Mouse (Mus musculus) MEL (cell line): ENCODE measurements around the gene Mns1.

Experiments
- CTCF ChIP-seq, 3 experiments: IDR thresholded peaks in 2 of 3; conservative IDR thresholded peaks in 1 of 3; 2 replicates each; pipeline ENCODE4 v1.5.1; 2011 to 2012; ENCODE audit warnings: low read length in 3 of 3, low read depth in 2 of 3, mild to moderate bottlenecking in 2 of 3, improper control_type of control experiment in 1 of 3, inconsistent platforms in 1 of 3, mixed read lengths in 1 of 3, moderate library complexity in 1 of 3; ENCODE audit not compliant: control insufficient read depth in 1 of 3, insufficient read depth in 1 of 3, poor library complexity in 1 of 3, severe bottlenecking in 1 of 3
- E2F4 ChIP-seq: IDR thresholded peaks from 2 replicates; pipeline ENCODE4 v1.6.1; 2011; ENCODE audit warnings: low read depth, low read length, improper control_type of control experiment, borderline replicate concordance
- ELF1 ChIP-seq: IDR thresholded peaks from 2 replicates; pipeline ENCODE4 v1.6.1; 2014; ENCODE audit warnings: low read depth, mild to moderate bottlenecking, inconsistent platforms, low read length, improper control_type of control experiment, moderate library complexity
- EP300 ChIP-seq, 2 experiments: IDR thresholded peaks; 2 replicates each; pipeline ENCODE4 v1.6.1; 2011; ENCODE audit warnings: improper control_type of control experiment in 2 of 2, low read length in 2 of 2, low read depth in 1 of 2, mild to moderate bottlenecking in 1 of 2
- ETS1 ChIP-seq: IDR thresholded peaks from 2 replicates; pipeline ENCODE4 v1.6.1; 2012; ENCODE audit warnings: low read depth, mild to moderate bottlenecking, inconsistent platforms, low read length, improper control_type of control experiment, moderate library complexity
- GATA1 ChIP-seq: IDR thresholded peaks from 2 replicates; pipeline ENCODE4 v1.6.1; 2011; ENCODE audit warnings: low read depth, low read length, improper control_type of control experiment
- JUND ChIP-seq: IDR thresholded peaks from 2 replicates; pipeline ENCODE4 v1.6.1; 2011; ENCODE audit warnings: low read depth, mild to moderate bottlenecking, improper control_type of control experiment, low read length
- KAT2A ChIP-seq: conservative IDR thresholded peaks from 2 replicates; pipeline ENCODE4 v1.6.1; 2012; ENCODE audit warnings: low read depth, low read length, improper control_type of control experiment, inconsistent platforms
- MAX ChIP-seq: IDR thresholded peaks from 2 replicates; pipeline ENCODE4 v1.6.1; 2011; ENCODE audit warnings: low read length, improper control_type of control experiment
- MXI1 ChIP-seq: IDR thresholded peaks from 2 replicates; pipeline ENCODE4 v1.6.1; 2011; ENCODE audit warnings: mild to moderate bottlenecking, low read depth, low read length, improper control_type of control experiment
- POLR2A ChIP-seq, 2 experiments: IDR thresholded peaks; 2 replicates each; pipeline ENCODE4 v1.6.1; 2011 to 2012; ENCODE audit warnings: low read length in 2 of 2, mild to moderate bottlenecking in 2 of 2, control low read depth in 1 of 2, improper control_type of control experiment in 1 of 2, low read depth in 1 of 2, moderate library complexity in 1 of 2; ENCODE audit not compliant: control insufficient read depth in 1 of 2, insufficient read depth in 1 of 2, poor library complexity in 1 of 2
- TAL1 ChIP-seq: IDR thresholded peaks from 2 replicates; pipeline ENCODE4 v1.6.1; 2012; ENCODE audit warnings: mild to moderate bottlenecking, inconsistent platforms, low read length, moderate library complexity, mixed read lengths

- TF ChIP-seq CTCF (IDR thresholded peaks at IDR 0.05 in 2 of 3, conservative IDR thresholded peaks at IDR 0.05 in 1 of 3; ENCODE audit: control insufficient read depth in 1 of 3, insufficient read depth in 1 of 3, low read depth in 2 of 3, low read length in 3 of 3, poor library complexity in 1 of 3, severe bottlenecking in 1 of 3) (no peak), E2F4 (no peak), ELF1 (no peak), MAX (no peak), KAT2A (no peak), ETS1 (no peak), MXI1 (no peak), JUND (no peak), GATA1 (no peak), EP300 (IDR thresholded peaks at IDR 0.05; ENCODE audit: low read depth in 1 of 2, low read length in 2 of 2) (no peak), POLR2A (IDR thresholded peaks at IDR 0.05; ENCODE audit: control insufficient read depth in 1 of 2, insufficient read depth in 1 of 2, low read depth in 1 of 2, low read length in 2 of 2, poor library complexity in 1 of 2) (no peak), TAL1 (no peak)
Observed at GRCm38 (mm10) chr9:72404446-72404845, 33.4 kb upstream of the Mns1 start.
